Mouse (Mus musculus): ENCODE results near the gene Btaf1.

The Btaf1 gene

GRCm38 (mm10) chr19:36922936-36923335 lies 2.9 kb upstream of the Btaf1 start:
- no peak for DNase-seq (ENCODE audit: low spot score)

- peak; percentile 56 for DNase-seq (ENCODE audit: low spot score)
These were observed 816 bp downstream of the Btaf1 start for GRCm38 (mm10) chr19:36926553-36927236.

- no peak for DNase-seq (ENCODE audit: low spot score)
These were observed 2.0 kb downstream of the Btaf1 start for GRCm38 (mm10) chr19:36927800-36928361.

- DNase-seq (ENCODE audit: low spot score): no peak
These were observed 3.9 kb downstream of the Btaf1 start for GRCm38 (mm10) chr19:36929816-36930215.

- no peak for DNase-seq (ENCODE audit: low spot score)
These were observed 6.2 kb downstream of the Btaf1 start for GRCm38 (mm10) chr19:36932097-36932496.

GRCm38 (mm10) chr19:36932613-36933012 lies 6.7 kb downstream of the Btaf1 start:
- no peak for DNase-seq (ENCODE audit: low spot score)

GRCm38 (mm10) chr19:36936285-36936684 lies 10.4 kb downstream of the Btaf1 start:
- DNase-seq (ENCODE audit: low spot score): no peak

GRCm38 (mm10) chr19:36938008-36938407 lies 12.1 kb downstream of the Btaf1 start:
- DNase-seq (ENCODE audit: low spot score): no peak

- DNase-seq (ENCODE audit: low spot score): no peak
These were observed 14.2 kb downstream of the Btaf1 start for GRCm38 (mm10) chr19:36940064-36940463.

- DNase-seq (ENCODE audit: low spot score): no peak
These were observed 27.8 kb downstream of the Btaf1 start for GRCm38 (mm10) chr19:36953637-36954206.

- DNase-seq (ENCODE audit: low spot score): no peak
These were observed 32.5 kb downstream of the Btaf1 start for GRCm38 (mm10) chr19:36958331-36958730.

GRCm38 (mm10) chr19:36961320-36961719 lies 35.4 kb downstream of the Btaf1 start:
- no peak for DNase-seq (ENCODE audit: low spot score)

GRCm38 (mm10) chr19:36962544-36963260 lies 36.8 kb downstream of the Btaf1 start:
- peak; percentile 15 for DNase-seq (ENCODE audit: low spot score)

- DNase-seq (ENCODE audit: low spot score): no peak
These were observed 78.7 kb downstream of the Btaf1 start for GRCm38 (mm10) chr19:37004557-37004956.

GRCm38 (mm10) chr19:37009878-37010281 lies 84.0 kb downstream of the Btaf1 start:
- peak; percentile 26 for DNase-seq (ENCODE audit: low spot score)

GRCm38 (mm10) chr19:37013461-37013860 lies 87.6 kb downstream of the Btaf1 start:
- no peak for DNase-seq (ENCODE audit: low spot score)

GRCm38 (mm10) chr19:37014173-37014939 lies 88.5 kb downstream of the Btaf1 start:
- no peak for DNase-seq (ENCODE audit: low spot score)

GRCm38 (mm10) chr19:37016890-37017289 lies 91.0 kb downstream of the Btaf1 start:
- no peak for DNase-seq (ENCODE audit: low spot score)

GRCm38 (mm10) chr19:37018411-37018810 lies 92.5 kb downstream of the Btaf1 start:
- peak; percentile 81 for DNase-seq (ENCODE audit: low spot score)

GRCm38 (mm10) chr19:37018931-37019330 lies 93.1 kb downstream of the Btaf1 start:
- DNase-seq (ENCODE audit: low spot score): no peak

GRCm38 (mm10) chr19:37020531-37020930 lies 94.7 kb downstream of the Btaf1 start:
- no peak for DNase-seq (ENCODE audit: low spot score)

GRCm38 (mm10) chr19:37020951-37021350 lies 95.1 kb downstream of the Btaf1 start:
- DNase-seq (ENCODE audit: low spot score): no peak
